Mouse (Mus musculus): ENCODE results near the gene Vapa. TPM values are rescaled to one million over a fixed set of nuclear protein-coding genes. Genes with fewer than 3 reads are reported as not detected.
A peak's percentile ranks its signal among the peaks of the same experiment; 100 is the strongest.

The Vapa gene
- polyA plus RNA-seq, 1 experiment: 58.3 TPM

- no peak for TF ChIP-seq CTCF (IDR thresholded peaks at IDR 0.05; ENCODE audit: control insufficient read depth, insufficient read depth, insufficient read length)
- TF ChIP-seq FOSL1 (IDR thresholded peaks at IDR 0.05; ENCODE audit: insufficient read depth, low read length, poor library complexity, severe bottlenecking): no peak
- no peak for TF ChIP-seq CEBPB (IDR thresholded peaks at IDR 0.05; ENCODE audit: low read depth)
- no peak for TF ChIP-seq MYOG (IDR thresholded peaks at IDR 0.05; ENCODE audit: control insufficient read depth, extremely low read depth, insufficient read length)
- no peak for TF ChIP-seq USF1 (IDR thresholded peaks at IDR 0.05; ENCODE audit: low read depth)
- no peak for TF ChIP-seq MAX (IDR thresholded peaks at IDR 0.05)
- no peak for TF ChIP-seq MYOD1 (IDR thresholded peaks at IDR 0.05; ENCODE audit: control insufficient read depth, insufficient read length, low read depth)
- Histone ChIP-seq H3ac (ENCODE audit: control insufficient read depth, insufficient read length, low read depth) (no peak overlapping the region), H3K27me3 (ENCODE audit: control insufficient read depth, insufficient read depth, insufficient read length) (no peaks in the 10 kb centered on the region), H3K79me3 (ENCODE audit: low read depth) (no peaks in the 10 kb centered on the region), H3K4me3 (ENCODE audit: insufficient read depth, poor library complexity, severe bottlenecking) (no peak overlapping the region), H3K79me2 (ENCODE audit: control insufficient read depth, insufficient read depth) (no peaks in the 10 kb centered on the region), H3K36me3 (ENCODE audit: control insufficient read depth, insufficient read depth) (no peaks in the 10 kb centered on the region)
Observed at GRCm38 (mm10) chr17:65618431-65618830, 5.1 kb upstream of the Vapa start.

- no peaks in the 10 kb centered on the region for H3K36me3 ChIP-seq (ENCODE audit: control insufficient read depth, insufficient read depth)
- peaks cover 27% of the 10 kb centered on the region for H3K79me2 ChIP-seq (ENCODE audit: control insufficient read depth, insufficient read depth)
- H3K79me3 ChIP-seq (ENCODE audit: low read depth): peaks cover 22% of the 10 kb centered on the region
- TF ChIP-seq MYOD1 (IDR thresholded peaks at IDR 0.05; ENCODE audit: control insufficient read depth, insufficient read length, low read depth) (no peak), CEBPB (IDR thresholded peaks at IDR 0.05; ENCODE audit: low read depth) (no peak), MAX (IDR thresholded peaks at IDR 0.05) (no peak), FOSL1 (IDR thresholded peaks at IDR 0.05; ENCODE audit: insufficient read depth, low read length, poor library complexity, severe bottlenecking) (no peak), USF1 (IDR thresholded peaks at IDR 0.05; ENCODE audit: low read depth) (no peak), MYOG (IDR thresholded peaks at IDR 0.05; ENCODE audit: control insufficient read depth, extremely low read depth, insufficient read length) (no peak)
- H3K4me3 ChIP-seq (ENCODE audit: insufficient read depth, poor library complexity, severe bottlenecking): no peak overlapping the region
- no peak overlapping the region for H3ac ChIP-seq (ENCODE audit: control insufficient read depth, insufficient read length, low read depth)
- no peaks in the 10 kb centered on the region for H3K27me3 ChIP-seq (ENCODE audit: control insufficient read depth, insufficient read depth, insufficient read length)
Observed at GRCm38 (mm10) chr17:65615678-65616077, 2.3 kb upstream of the Vapa start.

GRCm38 (mm10) chr17:65614431-65614830 lies 1.1 kb upstream of the Vapa start:
- Histone ChIP-seq H3K4me3 (ENCODE audit: insufficient read depth, poor library complexity, severe bottlenecking) (peak overlapping the region; percentile 95), H3K36me3 (ENCODE audit: control insufficient read depth, insufficient read depth) (peaks cover 2% of the 10 kb centered on the region)
- no peak for TF ChIP-seq CEBPB (IDR thresholded peaks at IDR 0.05; ENCODE audit: low read depth)

GRCm38 (mm10) chr17:65613142-65613462 lies 253 bp downstream of the Vapa start:
- H3K79me2 ChIP-seq (ENCODE audit: control insufficient read depth, insufficient read depth): peaks cover 53% of the 10 kb centered on the region
- peak overlapping the region; percentile 95 for H3K4me3 ChIP-seq (ENCODE audit: insufficient read depth, poor library complexity, severe bottlenecking)
- H3K79me3 ChIP-seq (ENCODE audit: low read depth): peaks cover 48% of the 10 kb centered on the region
- no peak for TF ChIP-seq FOSL1 (IDR thresholded peaks at IDR 0.05; ENCODE audit: insufficient read depth, low read length, poor library complexity, severe bottlenecking)
- TF ChIP-seq MYOD1 (IDR thresholded peaks at IDR 0.05; ENCODE audit: control insufficient read depth, insufficient read length, low read depth): no peak
- no peak for TF ChIP-seq MYOG (IDR thresholded peaks at IDR 0.05; ENCODE audit: control insufficient read depth, extremely low read depth, insufficient read length)
- no peak for TF ChIP-seq USF1 (IDR thresholded peaks at IDR 0.05; ENCODE audit: low read depth)
- no peak for TF ChIP-seq MAX (IDR thresholded peaks at IDR 0.05)
- no peak for TF ChIP-seq CEBPB (IDR thresholded peaks at IDR 0.05; ENCODE audit: low read depth)
- H3K27me3 ChIP-seq (ENCODE audit: control insufficient read depth, insufficient read depth, insufficient read length): no peaks in the 10 kb centered on the region
- H3K36me3 ChIP-seq (ENCODE audit: control insufficient read depth, insufficient read depth): peaks cover 16% of the 10 kb centered on the region
- H3ac ChIP-seq (ENCODE audit: control insufficient read depth, insufficient read length, low read depth): peak overlapping the region; percentile 71

More at GRCm38 (mm10) chr17:65614431-65614830, 1.1 kb upstream of the Vapa start:
- Histone ChIP-seq H3ac (ENCODE audit: control insufficient read depth, insufficient read length, low read depth) (peak overlapping the region; percentile 74), H3K79me2 (ENCODE audit: control insufficient read depth, insufficient read depth) (peaks cover 40% of the 10 kb centered on the region), H3K79me3 (ENCODE audit: low read depth) (peaks cover 35% of the 10 kb centered on the region), H3K27me3 (ENCODE audit: control insufficient read depth, insufficient read depth, insufficient read length) (no peaks in the 10 kb centered on the region)

- H3K4me3 ChIP-seq (ENCODE audit: insufficient read depth, poor library complexity, severe bottlenecking): peak overlapping the region; percentile 95
- peak overlapping the region; percentile 71 for H3ac ChIP-seq (ENCODE audit: control insufficient read depth, insufficient read length, low read depth)
- peaks cover 53% of the 10 kb centered on the region for H3K79me3 ChIP-seq (ENCODE audit: low read depth)
- no peaks in the 10 kb centered on the region for H3K27me3 ChIP-seq (ENCODE audit: control insufficient read depth, insufficient read depth, insufficient read length)
- TF ChIP-seq CEBPB (IDR thresholded peaks at IDR 0.05; ENCODE audit: low read depth): no peak
- peak; percentile 14 for TF ChIP-seq CTCF (IDR thresholded peaks at IDR 0.05; ENCODE audit: control insufficient read depth, insufficient read depth, insufficient read length)
- peaks cover 17% of the 10 kb centered on the region for H3K36me3 ChIP-seq (ENCODE audit: control insufficient read depth, insufficient read depth)
- peaks cover 58% of the 10 kb centered on the region for H3K79me2 ChIP-seq (ENCODE audit: control insufficient read depth, insufficient read depth)
Observed at GRCm38 (mm10) chr17:65612391-65613141, 789 bp downstream of the Vapa start.

GRCm38 (mm10) chr17:65611721-65612120 lies 1.6 kb downstream of the Vapa start:
- TF ChIP-seq CTCF (IDR thresholded peaks at IDR 0.05; ENCODE audit: control insufficient read depth, insufficient read depth, insufficient read length): no peak
- no peak for TF ChIP-seq MYOD1 (IDR thresholded peaks at IDR 0.05; ENCODE audit: control insufficient read depth, insufficient read length, low read depth)
- TF ChIP-seq CEBPB (IDR thresholded peaks at IDR 0.05; ENCODE audit: low read depth): no peak
- no peak for TF ChIP-seq MAX (IDR thresholded peaks at IDR 0.05)
- TF ChIP-seq FOSL1 (IDR thresholded peaks at IDR 0.05; ENCODE audit: insufficient read depth, low read length, poor library complexity, severe bottlenecking): no peak
- TF ChIP-seq MYOG (IDR thresholded peaks at IDR 0.05; ENCODE audit: control insufficient read depth, extremely low read depth, insufficient read length): no peak
- no peak for TF ChIP-seq USF1 (IDR thresholded peaks at IDR 0.05; ENCODE audit: low read depth)
- Histone ChIP-seq H3K79me2 (ENCODE audit: control insufficient read depth, insufficient read depth) (peaks cover 67% of the 10 kb centered on the region), H3K27me3 (ENCODE audit: control insufficient read depth, insufficient read depth, insufficient read length) (no peaks in the 10 kb centered on the region), H3ac (ENCODE audit: control insufficient read depth, insufficient read length, low read depth) (peak overlapping the region; percentile 13), H3K36me3 (ENCODE audit: control insufficient read depth, insufficient read depth) (peaks cover 20% of the 10 kb centered on the region), H3K79me3 (ENCODE audit: low read depth) (peaks cover 62% of the 10 kb centered on the region), H3K4me3 (ENCODE audit: insufficient read depth, poor library complexity, severe bottlenecking) (peak overlapping the region; percentile 95)
